Mouse (Mus musculus): ENCODE results near the gene Zfp322a.

DNA sequence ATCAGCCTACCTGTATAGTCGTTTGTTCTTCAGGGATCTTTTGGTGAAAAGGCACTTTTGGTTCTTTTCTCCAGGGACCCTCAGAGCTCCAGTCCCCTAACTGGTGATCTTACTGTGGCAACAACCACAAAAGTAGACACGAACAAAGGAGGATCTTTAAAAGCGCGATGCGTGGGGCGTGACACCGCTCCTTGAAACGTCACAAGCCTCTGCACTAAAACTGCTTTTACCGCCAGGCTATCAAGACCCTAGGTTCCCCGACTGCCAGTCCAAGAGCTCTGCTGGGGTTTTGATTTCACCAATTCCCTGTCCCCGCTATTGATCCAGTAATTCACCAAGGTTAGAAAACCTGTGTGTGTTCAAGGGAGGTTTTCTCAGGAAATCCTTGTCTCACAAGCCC is 59.0 kb downstream of the Zfp322a start:
- TF ChIP-seq CTCF (IDR thresholded peaks at IDR 0.05; ENCODE audit: low read depth, low read length) = no peak
- no peak for TF ChIP-seq POLR2A (IDR thresholded peaks at IDR 0.05; ENCODE audit: insufficient read depth, low read length)
- TF ChIP-seq EP300 (IDR thresholded peaks at IDR 0.05; ENCODE audit: insufficient read depth, low read depth, low read length) = no peak

All from ES-Bruce4 (cell line).